Mouse (Mus musculus) neural tube, embryonic 10.5 days (tissue): ENCODE results near the gene Ifi211.
"Not testable (repeated sequence)": the region's sequence is repeated elsewhere in the genome, so short reads cannot be mapped to it uniquely, and the experiment has no call there.

Experiments
- DNase-seq: peaks from one replicate; pipeline ENCODE4 v3.0.0-alpha.2; 2017; ENCODE audit warnings: low spot score; ENCODE audit errors: extremely low spot score

Gene Ifi211

DNA sequence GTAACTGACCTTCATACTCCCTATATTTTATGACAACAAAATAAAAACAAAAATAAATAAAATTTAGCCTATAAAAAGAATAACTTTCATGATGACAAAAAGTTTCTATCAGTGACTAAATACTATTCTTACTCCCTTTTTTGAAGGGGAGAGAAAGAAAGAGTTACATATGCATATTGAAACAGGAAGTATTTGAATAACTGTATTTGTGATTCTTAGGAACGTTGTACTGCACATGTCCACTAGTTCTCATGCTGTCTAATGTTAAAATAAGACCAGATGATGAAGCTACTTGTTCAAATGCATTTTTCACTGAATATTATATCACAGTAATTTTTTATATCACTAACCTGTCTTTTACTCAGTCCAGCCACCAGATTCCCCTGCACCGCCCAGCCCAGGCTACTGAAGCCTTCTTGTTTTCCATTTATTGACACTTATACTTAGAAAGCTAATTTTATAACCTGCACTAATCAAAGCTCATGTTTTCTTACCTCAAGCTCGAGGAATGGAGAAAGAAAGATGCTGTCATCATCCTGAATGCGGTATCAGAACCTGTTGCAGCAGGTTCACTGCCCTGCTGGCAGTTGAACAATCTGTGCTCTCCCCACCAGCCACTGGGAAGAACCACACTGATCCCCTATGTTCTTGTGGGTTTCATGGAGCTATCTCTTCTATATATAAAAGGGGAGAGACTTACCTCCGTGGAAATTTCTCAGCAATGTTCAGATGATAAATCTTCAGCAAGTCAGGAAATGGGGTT lies 33.4 kb downstream of the Ifi211 start:
- DNase-seq = not testable (repeated sequence)

- not testable (repeated sequence) for DNase-seq
Observed at GRCm38 (mm10) chr1:173878264-173878663, 34.6 kb downstream of the Ifi211 start.

DNA sequence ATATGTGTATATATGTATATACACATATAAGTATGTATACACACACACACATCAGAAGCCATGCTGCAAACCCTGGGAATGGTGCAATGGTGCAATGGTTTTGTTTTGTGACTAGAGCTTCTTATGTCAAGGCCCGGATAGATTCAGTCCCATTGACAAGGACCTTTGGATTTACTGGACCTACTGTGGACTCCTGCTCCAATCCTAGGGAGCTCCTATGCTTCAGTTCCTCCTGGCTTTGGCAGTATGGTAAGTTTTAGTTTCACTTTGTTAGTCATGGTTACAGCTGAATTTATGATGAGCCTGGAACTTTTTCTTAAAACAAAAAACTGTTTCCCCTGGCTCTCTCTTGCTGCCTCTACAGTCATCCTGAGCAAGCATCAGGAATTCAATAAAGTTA lies 35.7 kb downstream of the Ifi211 start:
- DNase-seq = not testable (repeated sequence)

GRCm38 (mm10) chr1:173868586-173868985 lies 44.3 kb downstream of the Ifi211 start:
- not testable (repeated sequence) for DNase-seq

DNA sequence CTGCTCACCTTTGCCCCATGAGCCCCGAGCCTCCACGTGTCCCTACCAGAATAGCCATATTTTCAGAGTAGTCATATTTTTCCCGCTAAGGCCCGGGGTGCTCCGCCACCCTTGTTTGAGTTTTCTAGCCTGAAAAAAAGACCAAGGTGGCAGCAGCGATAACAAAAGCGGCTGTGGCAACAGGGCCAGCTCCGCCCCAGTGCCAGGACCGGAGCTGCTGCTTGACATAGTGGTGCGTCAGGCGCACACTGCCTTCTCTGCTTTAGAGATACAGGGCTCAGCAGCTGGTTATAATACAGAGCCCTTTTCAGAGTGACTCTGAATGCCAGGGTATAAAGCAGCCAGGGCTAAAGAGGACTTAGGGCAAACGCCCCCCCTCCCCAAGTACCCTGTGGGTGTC lies 46.3 kb downstream of the Ifi211 start:
- no peak for DNase-seq

- not testable (repeated sequence) for DNase-seq
Observed at GRCm38 (mm10) chr1:173853711-173854110, 59.1 kb downstream of the Ifi211 start.

DNA sequence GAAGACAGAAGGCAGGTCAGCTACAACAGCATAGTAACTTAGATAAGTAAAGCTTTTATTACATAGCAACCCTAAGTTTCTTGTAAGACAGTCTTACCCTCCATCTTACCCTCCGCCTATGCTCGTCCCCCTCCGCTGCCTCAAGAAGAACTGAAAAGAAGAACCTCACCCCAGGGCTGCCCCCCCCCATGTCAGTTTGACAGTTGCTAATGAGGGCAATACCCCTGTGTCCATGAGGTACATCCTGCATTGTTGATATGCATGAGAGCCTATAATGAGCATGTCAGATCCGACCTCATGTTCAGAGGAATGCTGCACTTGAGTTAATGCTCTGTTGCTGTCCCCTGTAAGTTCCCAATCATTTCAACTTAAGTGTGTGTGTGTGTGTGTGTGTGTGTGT lies 60.0 kb downstream of the Ifi211 start:
- DNase-seq = not testable (repeated sequence)
